Mouse (Mus musculus) limb, embryonic 14.5 days (tissue): Measurements from ENCODE around the gene Gm20671. TPM values are rescaled to one million over a fixed set of nuclear protein-coding genes. Genes with fewer than 3 reads are reported as not detected.
"Not testable (repeated sequence)": the region's sequence is repeated elsewhere in the genome, so short reads cannot be mapped to it uniquely, and the experiment has no call there.

Experiments
- ATAC-seq: fragments of 200-750 bp; cut with Nextera tagmentation; 2 replicates; pipeline ENCODE4 v1.8.0; 2017; ENCODE audit warnings: low read depth, moderate number of reproducible peaks, moderate TSS enrichment; ENCODE audit not compliant: low FRiP score
- DNase-seq: peaks from one replicate; pipeline ENCODE4 v3.0.0-alpha.2; 2015; ENCODE audit warnings: low spot score
- H3K27ac ChIP-seq: fragments of 300-500 bp; sonication (generic); replicated peaks from 2 replicates; pipeline ENCODE4 v1.5.1; 2014; ENCODE audit warnings: low read depth, mild to moderate bottlenecking, low read length, moderate library complexity, mixed read lengths
- H3K27me3 ChIP-seq: fragments of 300-500 bp; sonication (generic); 2 replicates; pipeline ENCODE4 v1.6.1; 2014; ENCODE audit warnings: low read length, mixed read lengths; ENCODE audit not compliant: control insufficient read depth, insufficient read depth
- H3K36me3 ChIP-seq: fragments of 300-500 bp; sonication (generic); 2 replicates; pipeline ENCODE4 v1.6.1; 2014; ENCODE audit warnings: mild to moderate bottlenecking, low read length, moderate library complexity, mixed read lengths; ENCODE audit not compliant: control insufficient read depth, insufficient read depth
- H3K4me1 ChIP-seq: fragments of 300-500 bp; sonication (generic); 2 replicates; pipeline ENCODE4 v1.6.1; 2014; ENCODE audit warnings: antibody characterized with exemption, low read length, mixed read lengths; ENCODE audit not compliant: control insufficient read depth, insufficient read depth
- H3K4me2 ChIP-seq: fragments of 300-500 bp; sonication (generic); replicated peaks from 2 replicates; pipeline ENCODE4 v1.6.1; 2014; ENCODE audit warnings: low read depth, mild to moderate bottlenecking, low read length, moderate library complexity; ENCODE audit not compliant: severe bottlenecking
- H3K4me3 ChIP-seq: fragments of 300-500 bp; sonication (generic); replicated peaks from 2 replicates; pipeline ENCODE4 v1.5.1; 2014; ENCODE audit warnings: low read length
- H3K9ac ChIP-seq: fragments of 300-500 bp; sonication (generic); 2 replicates; pipeline ENCODE4 v1.6.1; 2014; ENCODE audit warnings: mild to moderate bottlenecking, low read depth, low read length, moderate library complexity; ENCODE audit not compliant: severe bottlenecking
- H3K9me3 ChIP-seq: fragments of 300-500 bp; sonication (generic); 2 replicates; pipeline ENCODE4 v1.6.1; 2016; ENCODE audit warnings: low read length; ENCODE audit not compliant: control insufficient read depth
- POLR2A ChIP-seq: fragments of 200-500 bp; IDR thresholded peaks from 2 replicates; pipeline ENCODE4 v1.8.0; 2012; ENCODE audit warnings: inconsistent platforms, mild to moderate bottlenecking, moderate library complexity, borderline replicate concordance; ENCODE audit not compliant: insufficient read depth, insufficient read length; ENCODE audit errors: extremely low read depth
- WGBS: fragments of 180-500 bp; shearing (Covaris S2); extraction: QIAGEN DNeasy Blood & Tissue Kit; methylation state at CpG from one replicate; pipeline ENCODE4 v1.1.7; 2014; 5-methylcytosine and 5-hydroxymethylcytosine counted together
- polyA plus RNA-seq, 2 experiments: library from polyadenylated mRNA; depleted of rRNA in 1 of 2; stranded (reverse) in 1 of 2; unstranded in 1 of 2; fragments of >200 nt; fragmentation: Nextera tagmentation in 1 of 2; extraction: Ambion mirVana in 1 of 2; gene quantifications; 2 replicates each; pipeline versions ENCODE4 v1.2.1 to v1.2.3; 2012 to 2014

The Gm20671 gene
- polyA plus RNA-seq, 2 experiments: 1.9 TPM; not detected in 1

DNA sequence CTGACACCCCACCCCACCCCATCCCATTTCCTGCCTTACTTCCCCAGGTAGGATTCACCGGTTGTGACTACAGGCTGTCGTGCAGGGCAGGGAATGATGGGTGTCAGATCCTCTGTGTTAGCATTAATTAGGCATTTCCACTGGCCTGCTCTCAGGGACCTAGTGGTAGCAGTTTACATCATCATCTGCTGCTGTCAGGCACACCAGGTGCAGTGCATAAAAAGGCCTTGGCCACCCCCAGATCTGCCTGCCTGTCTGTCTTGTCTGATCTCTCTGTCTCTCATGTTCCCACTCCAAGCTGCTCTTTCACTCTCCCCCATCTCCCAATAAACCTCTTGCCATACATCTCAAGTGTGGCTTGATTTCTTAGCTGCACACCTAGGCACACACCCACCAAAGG, 75.2 kb downstream of the Gm20671 start:
- H3K4me1 ChIP-seq: peaks cover under 1% of the 10 kb centered on the region; the same call in 1 of the 2 replicates
- no peak for ATAC-seq
- no peak for TF ChIP-seq POLR2A

GRCm38 (mm10) chr5:32748936-32749335, 78.0 kb downstream of the Gm20671 start:
- no peak for DNase-seq
- no peak overlapping the region for H3K9ac ChIP-seq
- TF ChIP-seq POLR2A: no peak

More for the DNA sequence above, 75.2 kb downstream of the Gm20671 start:
- H3K27ac ChIP-seq: no peak overlapping the region
- 53% methylated on average over 2 of the region's 2 CpGs for WGBS
- no peaks in the 10 kb centered on the region for H3K36me3 ChIP-seq
- no peak overlapping the region for H3K4me3 ChIP-seq
- no peaks in the 10 kb centered on the region for H3K9me3 ChIP-seq
- H3K4me2 ChIP-seq: no peak overlapping the region
- DNase-seq: no peak
- no peak overlapping the region for H3K9ac ChIP-seq
- H3K27me3 ChIP-seq: no peaks in the 10 kb centered on the region

DNA sequence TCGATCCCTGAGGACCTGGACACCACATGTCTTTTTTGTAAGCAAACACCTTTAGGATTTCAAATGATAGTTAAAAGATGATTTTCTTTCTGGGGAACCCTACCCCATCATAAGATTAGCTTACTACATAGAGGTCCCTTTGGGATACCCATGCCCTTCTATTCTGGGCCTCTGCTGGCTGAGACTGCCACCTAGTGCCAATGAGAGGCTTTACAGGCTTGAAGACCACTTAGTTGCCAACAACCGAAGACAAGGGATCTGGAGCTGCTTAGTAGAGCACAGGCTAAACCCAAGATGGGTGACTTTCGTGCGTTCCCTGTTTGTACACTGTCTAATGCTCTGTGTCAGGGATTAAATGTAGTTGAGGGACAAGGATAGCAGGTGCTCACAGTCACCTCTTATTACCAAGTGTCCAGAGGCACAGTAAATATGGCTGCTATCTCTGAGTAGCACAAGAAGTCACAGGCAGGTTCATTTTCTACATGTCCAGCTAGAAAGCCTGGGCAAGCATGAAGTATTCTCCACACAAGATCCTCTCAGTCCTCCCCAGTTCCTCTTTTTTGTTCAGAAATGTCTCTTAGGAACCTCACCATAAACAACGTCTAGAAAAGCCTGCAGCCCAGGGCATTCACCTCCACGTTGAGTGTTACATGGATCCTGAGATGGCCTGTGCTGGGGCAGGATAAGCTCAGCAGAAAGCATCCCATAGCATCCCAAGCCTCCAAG, 79.1 kb downstream of the Gm20671 start:
- 0 out of 2 replicates have a peak, but pooled peaks have one; percentile 8 for TF ChIP-seq POLR2A
- H3K4me3 ChIP-seq: no peak overlapping the region
- H3K9me3 ChIP-seq: no peaks in the 10 kb centered on the region
- H3K27ac ChIP-seq: no peak overlapping the region
- no peak overlapping the region for H3K4me2 ChIP-seq
- no peak overlapping the region for H3K9ac ChIP-seq
- H3K4me1 ChIP-seq: peaks cover 9% of the 10 kb centered on the region; the same call in 1 of the 2 replicates
- 63% methylated on average over 6 of the region's 6 CpGs for WGBS
- H3K27me3 ChIP-seq: no peaks in the 10 kb centered on the region
- ATAC-seq (0 out of 2 replicates have a peak, but pooled peaks have one; percentile 45), DNase-seq (peak; percentile 52)
- H3K36me3 ChIP-seq: no peaks in the 10 kb centered on the region

More at GRCm38 (mm10) chr5:32748936-32749335, 78.0 kb downstream of the Gm20671 start:
- ATAC-seq: no peak
- peaks cover 9% of the 10 kb centered on the region; the same call in 1 of the 2 replicates for H3K4me1 ChIP-seq
- H3K4me2 ChIP-seq: no peak overlapping the region
- H3K4me3 ChIP-seq: no peak overlapping the region
- H3K27ac ChIP-seq: no peak overlapping the region
- no peaks in the 10 kb centered on the region for H3K27me3 ChIP-seq
- no peaks in the 10 kb centered on the region for H3K36me3 ChIP-seq
- H3K9me3 ChIP-seq: no peaks in the 10 kb centered on the region
- 93% methylated on average over 6 of the region's 6 CpGs for whole genome bisulfite sequencing

- peak overlapping the region; percentile 38; the same call in 1 of the 2 replicates for H3K9ac ChIP-seq
Measured at GRCm38 (mm10) chr5:32745705-32746655, 80.9 kb downstream of the Gm20671 start.

GRCm38 (mm10) chr5:32742149-32742548, 84.8 kb downstream of the Gm20671 start:
- no peaks in the 10 kb centered on the region for H3K36me3 ChIP-seq
- H3K4me2 ChIP-seq: no peak overlapping the region
- WGBS: 77% methylated on average over 9 of the region's 9 CpGs
- DNase-seq (no peak), ATAC-seq (no peak)
- H3K4me3 ChIP-seq: no peak overlapping the region
- H3K27ac ChIP-seq: no peak overlapping the region
- no peaks in the 10 kb centered on the region for H3K27me3 ChIP-seq
- peaks cover 9% of the 10 kb centered on the region; the same call in 1 of the 2 replicates for H3K4me1 ChIP-seq
- H3K9me3 ChIP-seq: no peaks in the 10 kb centered on the region
- no peak overlapping the region for H3K9ac ChIP-seq
- TF ChIP-seq POLR2A: no peak

More at GRCm38 (mm10) chr5:32745705-32746655, 80.9 kb downstream of the Gm20671 start:
- 12% methylated on average over 8 of the region's 10 CpGs for WGBS
- Histone ChIP-seq H3K4me1 (peaks cover 9% of the 10 kb centered on the region; the same call in 1 of the 2 replicates), H3K27ac (peak overlapping the region; percentile 40), H3K9me3 (no peaks in the 10 kb centered on the region), H3K27me3 (no peaks in the 10 kb centered on the region), H3K36me3 (no peaks in the 10 kb centered on the region), H3K4me2 (peak overlapping the region; percentile 41), H3K4me3 (peak overlapping the region; percentile 28)
- peak; percentile 61 for DNase-seq
- TF ChIP-seq POLR2A: no peak
- peak; percentile 73 for ATAC-seq

- not testable (repeated sequence) for H3K27ac ChIP-seq, H3K36me3 ChIP-seq
- WGBS: 91% methylated on average over 4 of the region's 4 CpGs
Measured at GRCm38 (mm10) chr5:32741377-32741776, 85.5 kb downstream of the Gm20671 start.

GRCm38 (mm10) chr5:32740850-32741249, 86.1 kb downstream of the Gm20671 start:
- not testable (repeated sequence) for ATAC-seq, H3K4me1 ChIP-seq, H3K4me3 ChIP-seq, H3K9me3 ChIP-seq, H3K36me3 ChIP-seq, H3K27me3 ChIP-seq, DNase-seq, H3K27ac ChIP-seq, H3K4me2 ChIP-seq, H3K9ac ChIP-seq
- WGBS: 85% methylated on average over 8 of the region's 8 CpGs

More at GRCm38 (mm10) chr5:32741377-32741776, 85.5 kb downstream of the Gm20671 start:
- not testable (repeated sequence) for H3K9ac ChIP-seq, H3K9me3 ChIP-seq, H3K4me1 ChIP-seq, DNase-seq, H3K27me3 ChIP-seq, H3K4me2 ChIP-seq, H3K4me3 ChIP-seq, ATAC-seq
